Mouse (Mus musculus): ENCODE data around the gene 2310007B03Rik. TPM values are rescaled to one million over a fixed set of nuclear protein-coding genes. Genes with fewer than 3 reads are reported as not detected.
"Not testable (repeated sequence)": the region's sequence is repeated elsewhere in the genome, so short reads cannot be mapped to it uniquely, and the experiment has no call there.

Gene 2310007B03Rik
- polyA plus RNA-seq (2015; fragmentation: Nextera tagmentation; extraction: Ambion mirVana), result not detected in 2 replicates

DNA sequence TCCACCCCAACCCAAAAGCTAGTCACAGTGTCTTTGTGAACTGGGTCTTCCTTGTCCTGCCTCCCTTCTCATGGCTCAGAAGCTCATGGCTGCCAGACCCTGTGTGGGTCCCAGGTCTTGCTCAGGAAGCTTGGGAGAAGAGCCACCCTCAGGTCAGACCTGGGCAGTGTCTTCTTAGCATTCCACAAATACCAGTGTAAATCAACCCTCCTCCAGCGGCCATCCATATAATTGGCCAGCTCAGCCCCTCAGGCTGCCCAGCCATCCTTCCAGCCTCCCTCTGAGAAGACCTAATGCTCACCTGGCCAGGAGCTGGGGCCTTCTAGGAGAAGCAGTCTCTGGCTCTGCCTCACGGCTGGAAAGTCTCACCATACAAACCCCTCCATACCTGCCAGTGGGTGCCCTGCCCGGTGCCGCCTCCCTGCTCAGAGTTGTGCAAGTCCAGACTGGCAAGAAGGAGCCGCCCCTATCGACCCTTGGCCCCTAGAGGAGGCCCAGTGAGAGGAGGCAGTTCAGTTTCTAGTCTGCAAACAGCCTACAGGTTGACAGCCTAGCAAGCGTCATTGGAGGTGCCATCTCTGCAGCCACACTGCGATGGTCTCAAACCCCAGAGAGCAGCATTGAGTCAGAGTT is at the start of gene 2310007B03Rik:
Gene 2310007B03Rik, minus strand, starts transcription at position 448 of the 633 bp plus-strand sequence.
- no peaks in the 10 kb centered on the region for H3K27me3 ChIP-seq
- 81% methylated on average over 8 of the region's 8 CpGs for WGBS
- H3K27ac ChIP-seq, result no peak within 1 kb of the TSS
- H3K4me3 ChIP-seq (replicated peaks), result no peak within 1 kb of the TSS
- no peak; the same call in 1 of the 2 replicates for ATAC-seq
- H3K9ac ChIP-seq (replicated peaks), result no peak within 1 kb of the TSS
- no peaks in the 10 kb centered on the region for H3K9me3 ChIP-seq
- no peaks in the 10 kb centered on the region for H3K4me1 ChIP-seq (replicated peaks)
- H3K4me2 ChIP-seq (replicated peaks), result no peak within 1 kb of the TSS
- H3K36me3 ChIP-seq, result no peaks in the 10 kb centered on the region

DNA sequence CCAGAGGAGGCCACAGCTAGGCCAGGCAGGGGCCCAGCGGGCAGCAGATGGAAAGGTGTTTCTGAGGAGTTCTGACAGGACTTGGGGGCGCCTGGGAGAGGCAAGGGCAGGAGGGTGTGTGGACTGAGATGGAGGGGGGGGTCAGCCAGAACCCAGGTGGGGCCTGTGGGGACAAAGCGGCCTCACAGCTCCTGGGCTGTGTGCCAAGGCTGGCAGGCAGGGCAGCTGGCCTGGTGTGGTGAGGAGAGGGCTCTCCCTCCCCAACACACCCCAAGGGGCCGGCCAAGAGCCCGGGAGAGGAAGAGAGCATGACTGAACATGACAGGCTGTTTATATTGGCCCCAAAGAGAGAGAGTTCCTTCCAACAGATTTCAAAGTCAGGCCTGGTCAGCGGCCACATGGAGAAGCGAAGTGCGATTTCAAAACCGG is 49.5 kb upstream of the 2310007B03Rik start:
- no peak overlapping the region for H3K4me3 ChIP-seq (replicated peaks)
- H3K9me3 ChIP-seq, result no peaks in the 10 kb centered on the region
- H3K36me3 ChIP-seq, result no peaks in the 10 kb centered on the region
- 53% methylated on average over 9 of the region's 9 CpGs for WGBS
- no peak overlapping the region for H3K4me2 ChIP-seq (replicated peaks)
- no peaks in the 10 kb centered on the region for H3K27me3 ChIP-seq
- ATAC-seq, result peak; percentile 71
- no peak overlapping the region for H3K9ac ChIP-seq (replicated peaks)
- H3K4me1 ChIP-seq (replicated peaks), result peaks cover 31% of the 10 kb centered on the region
- H3K27ac ChIP-seq, result no peak overlapping the region

DNA sequence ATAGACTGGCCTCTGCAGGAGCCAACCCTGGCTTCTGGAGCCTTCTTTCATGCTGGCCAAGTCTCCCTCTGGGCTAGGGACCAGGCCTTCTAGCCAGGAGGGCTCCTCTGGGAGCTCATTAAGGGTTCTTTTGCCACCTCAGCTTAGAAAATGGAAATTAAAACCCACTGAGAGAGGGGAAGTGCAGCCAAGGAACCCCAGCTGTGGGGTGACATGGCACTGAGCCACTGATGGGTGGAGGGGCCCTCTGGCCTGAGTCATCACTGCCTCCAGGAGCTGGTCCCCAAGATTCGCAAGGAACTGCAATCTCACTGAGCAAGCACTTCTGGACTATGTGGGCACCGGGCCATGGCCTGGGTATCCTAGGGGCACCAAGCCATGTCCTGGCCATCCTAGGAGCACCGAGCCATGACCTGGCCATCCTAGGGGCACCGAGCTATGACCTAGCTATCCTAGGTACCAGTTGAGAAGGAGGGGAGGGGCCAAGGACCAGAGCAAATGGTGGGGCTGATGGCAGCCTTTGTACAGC is 46.9 kb upstream of the 2310007B03Rik start:
- Histone ChIP-seq H3K9me3 (no peaks in the 10 kb centered on the region), H3K4me1 (replicated peaks) (peaks cover 25% of the 10 kb centered on the region), H3K27me3 (no peaks in the 10 kb centered on the region), H3K36me3 (no peaks in the 10 kb centered on the region), H3K4me3 (replicated peaks) (no peak overlapping the region), H3K4me2 (replicated peaks) (no peak overlapping the region), H3K27ac (no peak overlapping the region), H3K9ac (replicated peaks) (no peak overlapping the region)
- ATAC-seq, result no peak
- 96% methylated on average over 4 of the region's 4 CpGs for WGBS

DNA sequence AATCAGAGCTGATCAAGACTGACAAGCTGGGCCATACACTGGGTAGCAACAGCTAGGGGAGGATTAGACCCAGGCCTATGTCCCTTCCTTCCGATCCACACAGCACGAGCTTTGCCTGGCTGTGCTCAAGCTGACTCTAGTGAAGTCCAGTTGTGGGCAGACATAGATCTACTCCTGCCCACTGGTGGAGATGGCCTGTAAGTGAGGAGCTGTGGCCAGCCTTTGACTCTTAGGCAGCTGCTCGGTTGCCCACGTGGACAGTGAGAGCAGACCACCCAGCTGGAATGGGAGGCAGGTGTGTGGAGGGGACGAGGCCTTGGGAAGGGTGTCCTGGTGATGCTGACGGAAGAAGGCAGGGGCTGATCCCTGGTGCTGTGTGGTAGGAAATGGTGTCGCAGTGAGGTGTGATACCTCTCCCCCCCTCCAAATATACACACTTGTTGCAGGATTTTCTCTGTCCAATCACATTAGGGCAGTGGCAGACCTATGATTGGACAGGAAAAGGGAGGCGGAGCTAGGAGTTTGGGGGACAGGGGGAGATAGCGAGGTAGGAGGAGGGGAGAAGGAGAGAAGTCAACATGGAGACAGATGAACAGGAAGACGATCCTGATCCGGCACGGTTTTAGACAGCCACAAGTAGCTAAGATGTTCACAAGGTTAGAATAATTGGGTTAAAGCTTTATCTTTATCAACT is 45.7 kb upstream of the 2310007B03Rik start:
- Histone ChIP-seq H3K27ac (no peak overlapping the region), H3K9me3 (no peaks in the 10 kb centered on the region), H3K27me3 (no peaks in the 10 kb centered on the region), H3K4me3 (replicated peaks) (no peak overlapping the region), H3K4me1 (replicated peaks) (peaks cover 19% of the 10 kb centered on the region), H3K9ac (replicated peaks) (no peak overlapping the region), H3K36me3 (no peaks in the 10 kb centered on the region), H3K4me2 (replicated peaks) (no peak overlapping the region)
- no peak for ATAC-seq
- WGBS, result 59% methylated on average over 12 of the region's 12 CpGs

DNA sequence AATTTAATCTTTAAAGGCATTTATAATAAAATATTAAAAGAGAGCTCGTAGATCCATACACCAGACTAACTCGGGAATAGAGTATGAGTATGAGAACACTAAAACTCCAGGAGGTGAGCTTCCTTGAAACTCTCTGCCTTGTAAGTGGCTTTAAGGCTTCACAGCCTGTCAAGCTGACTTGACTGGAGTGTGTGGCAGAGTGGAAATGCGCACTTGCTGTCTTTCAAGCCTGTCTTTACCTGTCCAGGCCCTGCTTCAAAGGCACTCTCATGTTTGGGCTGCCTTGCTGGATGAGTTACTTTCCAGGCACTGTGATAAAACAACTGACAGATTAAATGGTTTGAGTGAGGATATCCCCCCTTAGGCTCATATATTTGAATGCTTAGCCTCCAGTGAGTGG is 37.2 kb upstream of the 2310007B03Rik start:
- Histone ChIP-seq H3K4me3 (replicated peaks) (no peak overlapping the region), H3K36me3 (no peaks in the 10 kb centered on the region), H3K4me2 (replicated peaks) (no peak overlapping the region), H3K9ac (replicated peaks) (no peak overlapping the region), H3K27ac (no peak overlapping the region), H3K4me1 (replicated peaks) (no peaks in the 10 kb centered on the region), H3K9me3 (no peaks in the 10 kb centered on the region), H3K27me3 (no peaks in the 10 kb centered on the region)
- WGBS, result 80% methylated on average over 3 of the region's 3 CpGs
- no peak for ATAC-seq

DNA sequence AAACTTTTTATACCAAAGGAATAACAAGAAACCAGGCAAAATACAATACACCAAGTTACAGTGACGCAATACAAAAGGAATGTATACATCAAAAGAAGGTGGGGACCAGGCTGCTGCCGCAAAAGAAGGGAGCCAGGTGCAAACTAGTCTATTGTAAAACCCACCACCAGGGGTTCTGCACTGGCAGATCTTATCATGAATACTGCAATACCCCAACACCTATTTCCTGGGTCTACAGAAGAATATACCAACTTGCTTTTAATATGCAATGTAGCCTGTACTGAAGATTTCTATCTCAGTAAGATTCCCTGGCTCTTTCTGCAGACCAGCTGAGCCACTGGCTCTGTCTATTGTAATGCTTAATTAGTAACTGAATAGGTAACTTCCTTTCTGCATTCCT is 36.7 kb upstream of the 2310007B03Rik start:
- not testable (repeated sequence) for H3K9me3 ChIP-seq; H3K4me3 ChIP-seq (replicated peaks); ATAC-seq; H3K9ac ChIP-seq (replicated peaks); H3K4me1 ChIP-seq (replicated peaks); H3K27ac ChIP-seq; H3K36me3 ChIP-seq; H3K4me2 ChIP-seq (replicated peaks); H3K27me3 ChIP-seq
- WGBS, result 88% methylated on average over 2 of the region's 2 CpGs

DNA sequence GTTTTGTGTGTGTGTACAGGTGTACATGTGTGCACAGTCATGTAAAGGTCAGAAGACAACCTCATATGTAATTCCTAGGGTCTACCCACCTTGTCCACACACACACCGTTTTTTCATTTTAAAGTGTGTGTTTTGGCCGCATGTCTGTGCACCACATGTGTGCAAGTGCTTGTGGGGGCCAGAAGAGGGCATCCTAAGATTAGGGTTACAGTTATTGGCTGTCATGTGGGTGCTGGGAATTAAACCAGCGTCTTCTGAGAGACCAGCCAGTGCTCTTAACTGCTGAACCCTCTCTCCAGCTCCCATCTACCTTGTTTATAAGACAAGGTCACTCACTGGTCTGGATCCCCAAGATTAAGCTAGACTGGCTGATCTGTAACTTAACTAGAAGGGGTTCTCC is 34.2 kb upstream of the 2310007B03Rik start:
- no peaks in the 10 kb centered on the region for H3K9me3 ChIP-seq
- H3K4me1 ChIP-seq (replicated peaks), result peaks cover 6% of the 10 kb centered on the region; the same call in 1 of the 2 replicates
- no peak overlapping the region for H3K27ac ChIP-seq
- 82% methylated on average over 3 of the region's 3 CpGs for WGBS
- no peaks in the 10 kb centered on the region for H3K36me3 ChIP-seq
- H3K4me2 ChIP-seq (replicated peaks), result no peak overlapping the region
- no peak overlapping the region for H3K4me3 ChIP-seq (replicated peaks)
- ATAC-seq, result no peak
- no peak overlapping the region for H3K9ac ChIP-seq (replicated peaks)
- peaks cover 9% of the 10 kb centered on the region for H3K27me3 ChIP-seq

DNA sequence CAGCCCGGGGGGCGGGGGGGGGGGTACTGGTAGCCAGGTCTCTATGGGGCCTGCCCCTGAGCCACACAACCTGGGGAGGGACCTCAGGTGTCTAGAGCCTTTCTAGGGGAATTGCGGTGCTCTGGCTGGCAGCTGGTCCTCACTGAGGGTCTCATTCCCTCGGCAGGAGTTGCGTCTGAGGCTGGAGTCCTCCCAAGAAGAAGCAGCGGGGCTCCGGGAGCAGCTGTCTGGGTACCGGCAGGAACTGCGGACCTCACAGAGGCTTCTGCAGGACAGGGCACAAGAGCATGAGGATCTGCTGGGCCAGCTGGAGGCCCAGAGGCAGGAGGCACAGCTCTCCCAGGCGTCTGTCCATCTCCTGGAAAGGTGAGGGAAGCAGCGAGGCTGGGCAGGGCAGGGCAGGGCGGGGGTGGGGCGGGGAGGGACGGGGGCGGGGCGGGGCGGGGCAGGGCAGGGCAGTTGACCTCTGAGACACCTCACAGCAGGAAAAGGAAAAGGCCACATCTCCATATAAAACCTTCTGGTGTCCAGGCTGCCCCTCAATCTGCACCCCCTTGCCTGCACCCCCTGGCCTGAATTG is 30.1 kb upstream of the 2310007B03Rik start:
- H3K4me1 ChIP-seq (replicated peaks), result peaks cover 6% of the 10 kb centered on the region; the same call in 1 of the 2 replicates
- no peaks in the 10 kb centered on the region for H3K36me3 ChIP-seq
- H3K27ac ChIP-seq, result no peak overlapping the region
- peak overlapping the region; percentile 26; the same call in 1 of the 2 replicates for H3K4me2 ChIP-seq (replicated peaks)
- H3K9ac ChIP-seq (replicated peaks), result peak overlapping the region; percentile 46; the same call in 1 of the 2 replicates
- 9% methylated on average over 11 of the region's 17 CpGs for WGBS
- H3K4me3 ChIP-seq (replicated peaks), result no peak overlapping the region
- no peak for ATAC-seq
- H3K9me3 ChIP-seq, result no peaks in the 10 kb centered on the region
- peaks cover 15% of the 10 kb centered on the region for H3K27me3 ChIP-seq

DNA sequence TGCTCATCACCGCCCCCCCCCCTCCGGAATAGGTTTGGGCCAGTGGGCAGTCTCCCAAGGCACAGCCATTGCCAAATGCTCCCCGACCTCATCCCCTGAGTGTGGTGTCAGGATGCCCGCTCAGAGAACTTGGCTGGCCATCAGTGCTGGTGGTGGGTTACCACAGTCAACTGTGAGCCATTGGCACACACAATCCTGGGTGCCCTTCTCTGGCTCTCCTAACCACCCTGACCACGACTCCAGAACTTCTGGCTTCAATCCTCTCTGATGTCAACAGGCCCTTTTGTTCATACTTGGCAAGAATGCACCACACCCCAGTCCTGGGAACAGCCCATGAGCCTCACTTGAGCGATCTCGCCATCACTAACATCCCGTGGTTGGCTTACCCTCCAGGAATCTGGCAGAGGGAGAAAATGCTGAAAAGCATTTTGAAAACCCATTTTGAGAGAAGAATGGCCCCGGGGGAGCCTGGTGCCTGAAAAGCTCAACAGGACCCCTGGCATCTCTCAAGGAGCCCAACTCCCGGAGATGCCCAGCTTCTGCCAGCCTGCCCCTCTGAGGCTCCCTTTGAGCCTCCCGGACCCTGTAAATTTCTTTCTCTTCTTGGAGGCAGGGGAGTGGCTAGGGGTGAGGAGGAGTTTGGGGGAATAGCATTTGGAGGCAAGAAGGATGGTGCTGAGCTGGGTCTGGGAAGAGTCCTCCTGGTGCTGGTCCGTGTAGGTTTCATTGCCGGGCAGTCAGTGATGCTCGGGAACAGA is 23.5 kb upstream of the 2310007B03Rik start:
- no peaks in the 10 kb centered on the region for H3K4me1 ChIP-seq (replicated peaks)
- ATAC-seq, result no peak
- no peaks in the 10 kb centered on the region for H3K36me3 ChIP-seq
- no peaks in the 10 kb centered on the region for H3K9me3 ChIP-seq
- WGBS, result 78% methylated on average over 14 of the region's 14 CpGs
- H3K27me3 ChIP-seq, result no peaks in the 10 kb centered on the region
- no peak overlapping the region for H3K4me3 ChIP-seq (replicated peaks)
- H3K27ac ChIP-seq, result no peak overlapping the region
- no peak overlapping the region for H3K4me2 ChIP-seq (replicated peaks)
- no peak overlapping the region for H3K9ac ChIP-seq (replicated peaks)

DNA sequence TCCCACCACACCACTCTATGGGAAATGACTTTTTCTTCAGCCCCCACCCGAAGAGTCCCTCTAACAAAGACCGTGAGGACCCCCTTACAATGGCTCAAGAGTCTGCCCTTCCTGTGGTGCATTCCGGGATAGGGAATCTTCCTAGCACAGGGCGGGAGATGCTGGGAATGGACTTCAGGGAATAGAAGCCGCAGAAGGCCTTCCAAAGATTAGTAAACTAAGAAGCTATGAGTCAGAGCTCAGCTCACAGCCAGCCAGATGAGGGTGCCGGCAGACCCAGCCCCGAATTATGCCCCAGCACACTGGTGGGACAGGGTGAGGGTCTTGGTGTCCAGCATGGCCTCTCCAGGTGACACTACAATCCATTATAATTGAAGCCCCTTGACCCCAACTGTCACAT is 21.5 kb upstream of the 2310007B03Rik start:
- Histone ChIP-seq H3K36me3 (no peaks in the 10 kb centered on the region), H3K4me2 (replicated peaks) (no peak overlapping the region), H3K9ac (replicated peaks) (no peak overlapping the region), H3K9me3 (no peaks in the 10 kb centered on the region), H3K27ac (no peak overlapping the region), H3K4me3 (replicated peaks) (no peak overlapping the region), H3K27me3 (no peaks in the 10 kb centered on the region), H3K4me1 (replicated peaks) (peaks cover under 1% of the 10 kb centered on the region; the same call in 1 of the 2 replicates)
- 89% methylated on average over 7 of the region's 7 CpGs for WGBS
- no peak for ATAC-seq

DNA sequence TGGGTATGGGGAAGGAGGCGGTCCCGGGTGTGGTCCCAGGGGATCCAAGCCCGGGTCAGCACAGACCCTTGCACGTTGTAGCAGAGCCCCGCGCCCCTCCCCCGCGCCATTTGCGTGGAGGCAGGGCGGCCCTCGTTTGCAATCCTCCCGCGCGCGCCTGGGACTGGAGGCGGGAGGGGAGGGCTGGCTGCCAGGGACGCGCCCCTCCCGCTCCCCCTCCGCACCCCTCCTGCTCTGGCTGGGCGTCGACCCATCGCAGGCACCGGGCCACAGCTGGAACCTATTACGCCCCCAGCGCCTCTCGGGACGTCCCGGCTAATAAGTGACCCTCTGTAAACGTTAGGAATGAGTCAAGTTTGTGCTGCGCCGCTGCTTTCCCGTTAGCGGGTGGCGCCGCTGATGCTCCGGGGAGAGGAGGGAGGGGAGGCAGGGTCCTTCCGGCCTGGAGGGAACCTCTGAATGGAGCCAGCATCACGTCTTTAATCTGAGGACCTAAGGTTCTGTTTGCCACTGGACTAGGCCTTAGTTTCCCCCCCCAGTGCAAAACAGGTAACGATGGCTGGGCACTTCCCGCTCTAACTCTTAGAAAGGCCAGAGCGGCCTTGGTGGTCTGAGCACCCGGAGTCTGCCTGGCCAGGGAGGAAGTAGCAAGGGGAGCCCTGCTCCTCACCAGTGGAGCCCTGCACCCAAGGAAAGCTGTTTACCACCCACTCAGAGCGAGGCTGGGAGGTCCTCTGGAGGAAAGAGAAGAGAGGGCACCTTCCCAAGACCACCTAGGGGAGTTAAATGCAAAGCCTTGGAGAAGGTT is 16.0 kb upstream of the 2310007B03Rik start:
- WGBS, result 3% methylated on average over 38 of the region's 44 CpGs
- H3K9ac ChIP-seq (replicated peaks), result peak overlapping the region; percentile 67
- peaks cover 11% of the 10 kb centered on the region; the same call in 1 of the 2 replicates for H3K27me3 ChIP-seq
- H3K4me3 ChIP-seq (replicated peaks), result peak overlapping the region; percentile 46
- H3K4me2 ChIP-seq (replicated peaks), result peak overlapping the region; percentile 88
- 0 out of 2 replicates have a peak overlapping the region, but pooled peaks have one; percentile 40 for H3K27ac ChIP-seq
- peaks cover 19% of the 10 kb centered on the region for H3K4me1 ChIP-seq (replicated peaks)
- H3K9me3 ChIP-seq, result no peaks in the 10 kb centered on the region
- no peaks in the 10 kb centered on the region for H3K36me3 ChIP-seq
- ATAC-seq, result peak; percentile 71

Data from midbrain, embryonic 13.5 days (tissue).